Mouse (Mus musculus): ENCODE data around the gene Rcor3. TPM values are rescaled to one million over a fixed set of nuclear protein-coding genes. Genes with fewer than 3 reads are reported as not detected.

Rcor3 gene
- polyA plus RNA-seq, 1 experiment from 2014 or later, result 14.8 TPM

DNA sequence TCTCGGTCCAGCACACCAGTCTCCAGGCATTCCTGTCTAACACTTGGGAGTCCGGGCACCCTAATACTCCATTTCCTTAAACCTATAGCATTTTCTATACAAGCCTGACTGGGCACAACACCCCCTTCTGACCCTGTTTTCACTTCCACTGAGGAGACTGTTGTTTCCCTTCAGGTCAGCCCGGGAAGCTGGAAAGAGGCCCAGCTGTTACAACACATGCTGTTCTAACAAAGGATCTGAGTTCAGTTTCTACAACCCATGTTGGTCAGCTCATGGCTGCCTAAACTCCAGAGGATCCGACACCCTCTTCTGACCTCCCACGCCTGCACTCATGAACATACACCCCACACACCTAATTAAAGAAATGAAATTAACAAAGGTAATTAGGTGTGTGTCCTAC, 84.9 kb downstream of the Rcor3 start:
- Histone ChIP-seq H3K4me2 (no peak overlapping the region), H3K27ac (ENCODE audit: low read depth, low read length) (no peak overlapping the region), H3K27me3 (replicated peaks; ENCODE audit: control insufficient read depth, insufficient read depth, low read length) (no peaks in the 10 kb centered on the region), H3K4me1 (replicated peaks; ENCODE audit: control insufficient read depth, insufficient read depth, low read length) (no peaks in the 10 kb centered on the region), H3K4me3 (ENCODE audit: low read depth, low read length) (no peak overlapping the region), H3K36me3 (ENCODE audit: control insufficient read depth, insufficient read depth, low read length) (peaks cover 6% of the 10 kb centered on the region; the same call in 1 of the 2 replicates), H3K9ac (ENCODE audit: low read depth, low read length) (no peak overlapping the region), H3K9me3 (ENCODE audit: control insufficient read depth, low read length) (no peaks in the 10 kb centered on the region)
- DNase-seq (ENCODE audit: low spot score), result no peak
- WGBS, result 88% methylated on average over 5 of the region's 5 CpGs
- no peak for ATAC-seq (replicated peaks; ENCODE audit: low FRiP score)

DNA sequence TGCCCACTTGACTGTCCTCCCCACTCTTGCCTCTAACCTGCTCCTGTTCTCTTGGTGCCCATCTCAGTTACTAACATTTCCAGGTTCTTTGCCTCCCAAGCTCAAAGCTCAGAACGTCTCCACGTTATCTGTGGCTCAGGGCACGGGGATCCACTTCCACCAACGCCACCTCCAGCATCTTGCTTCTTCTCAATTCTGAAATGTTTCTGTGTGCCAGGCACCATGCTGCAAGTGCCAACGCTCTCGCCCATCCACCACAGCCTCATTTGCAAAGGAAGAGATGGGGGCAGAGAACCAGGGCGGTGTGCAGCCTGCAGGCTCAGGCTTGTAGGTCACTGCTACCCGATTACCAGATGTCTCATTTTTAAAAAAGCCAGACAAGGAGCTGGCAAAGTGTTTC, 85.4 kb downstream of the Rcor3 start:
- peaks cover 6% of the 10 kb centered on the region; the same call in 1 of the 2 replicates for H3K36me3 ChIP-seq (ENCODE audit: control insufficient read depth, insufficient read depth, low read length)
- DNase-seq (ENCODE audit: low spot score) (no peak), ATAC-seq (replicated peaks; ENCODE audit: low FRiP score) (no peak)
- H3K4me2 ChIP-seq, result no peak overlapping the region
- H3K9me3 ChIP-seq (ENCODE audit: control insufficient read depth, low read length), result no peaks in the 10 kb centered on the region
- no peaks in the 10 kb centered on the region for H3K4me1 ChIP-seq (replicated peaks; ENCODE audit: control insufficient read depth, insufficient read depth, low read length)
- H3K9ac ChIP-seq (ENCODE audit: low read depth, low read length), result no peak overlapping the region
- no peak overlapping the region for H3K4me3 ChIP-seq (ENCODE audit: low read depth, low read length)
- H3K27ac ChIP-seq (ENCODE audit: low read depth, low read length), result no peak overlapping the region
- H3K27me3 ChIP-seq (replicated peaks; ENCODE audit: control insufficient read depth, insufficient read depth, low read length), result no peaks in the 10 kb centered on the region
- 85% methylated on average over 8 of the region's 8 CpGs for WGBS

Other genes with a start within 250 kb of the Rcor3 start
- gene Slc30a1, start 231.3 kb downstream of the Rcor3 start, polyA plus RNA-seq (2014; fragmentation: Nextera tagmentation; extraction: Ambion mirVana), result 2.6 and 3.1 TPM in 2 replicates
- 0.21 TPM in 1 of 2 replicates, not detected in the other for gene Rd3, start 160.7 kb downstream of the Rcor3 start, polyA plus RNA-seq (2014; fragmentation: Nextera tagmentation; extraction: Ambion mirVana)
- 10.6 and 15.5 TPM in 2 replicates for gene Traf5, start 45.5 kb downstream of the Rcor3 start, polyA plus RNA-seq (2014; fragmentation: Nextera tagmentation; extraction: Ambion mirVana)
- 0.03 and 0.04 TPM in 2 replicates for gene Kcnh1, start 52.7 kb upstream of the Rcor3 start, polyA plus RNA-seq (2014; fragmentation: Nextera tagmentation; extraction: Ambion mirVana)